Comparison of ENCODE assay signal across 11 mouse cellular contexts in genomic region chr5:35055076-35055475, GRCm38 (mm10). TPM values are rescaled to one million over a fixed set of nuclear protein-coding genes. Genes with fewer than 3 reads are reported as not detected.
DNase-seq lines count a peak whose midpoint lies in the region; ATAC-seq and TF ChIP-seq lines count a peak whose summit lies in the region.
"Had no signal": no experiment of that assay in that cellular context is flagged by ENCODE, and none has a peak within 500 bp of the region (broad histone marks: within the 10 kb centered on the region; RNA-seq: fewer than 3 reads in every experiment).

No protein-coding gene starts in this region.

- WGBS in embryonic facial prominence, embryonic 15.5 days = 63% methylated on average over 12 of the region's 12 CpGs
- 40% methylated on average over 12 of the region's 12 CpGs for WGBS in hindbrain, embryonic 16.5 days

- no peak overlapping the region for H3K9ac ChIP-seq in embryonic facial prominence, embryonic 15.5 days
- no peak overlapping the region for H3K9ac ChIP-seq in hindbrain, embryonic 16.5 days (ENCODE audit: low read depth, low read length)
- H3K9ac ChIP-seq: embryonic facial prominence, embryonic 13.5 days; heart, embryonic 12.5 days had no signal

- peaks cover 18% of the 10 kb centered on the region for H3K27me3 ChIP-seq in embryonic facial prominence, embryonic 15.5 days
- H3K27me3 ChIP-seq in hindbrain, embryonic 16.5 days (replicated peaks; ENCODE audit: control insufficient read depth, insufficient read depth, low read length) = 0 out of 2 replicates have a peak, but pooled peaks cover 3% of the 10 kb centered on the region

- peaks cover 13% of the 10 kb centered on the region for H3K4me1 ChIP-seq in embryonic facial prominence, embryonic 15.5 days
- peaks cover 15% of the 10 kb centered on the region for H3K4me1 ChIP-seq in hindbrain, embryonic 16.5 days (ENCODE audit: control insufficient read depth, insufficient read depth, low read depth, low read length)

- H3K4me3 ChIP-seq in layer of hippocampus, adult 2 months = no peak overlapping the region
- H3K4me3 ChIP-seq in embryonic facial prominence, embryonic 15.5 days (replicated peaks) = no peak overlapping the region
- no peak overlapping the region for H3K4me3 ChIP-seq in hindbrain, embryonic 16.5 days (ENCODE audit: low read length)
- H3K4me3 ChIP-seq: embryonic facial prominence, embryonic 13.5 days; heart, embryonic 12.5 days had no signal

- H3K27ac ChIP-seq in layer of hippocampus, adult 2 months = no peak overlapping the region
- no peak overlapping the region for H3K27ac ChIP-seq in embryonic facial prominence, embryonic 15.5 days (replicated peaks)
- H3K27ac ChIP-seq in hindbrain, embryonic 16.5 days (ENCODE audit: low read depth, low read length) = no peak overlapping the region
- H3K27ac ChIP-seq: embryonic facial prominence, embryonic 13.5 days had no signal

- peak; percentile 80 to 86 for DNase-seq in adrenal gland, adult (ENCODE audit: inconsistent age in 2 of 2, low spot score in 1 of 2)
- DNase-seq in adrenal gland, postnatal 4 days (ENCODE audit: low spot score in 2 of 2) = no peak
- peak; percentile 39 for DNase-seq in layer of hippocampus, adult 9-11 months
- no peak for DNase-seq in layer of hippocampus, adult 2 months (ENCODE audit: low spot score in 2 of 2)
- peak; percentile 58 for DNase-seq in lung, postnatal 14 days
- DNase-seq in layer of hippocampus, postnatal 36 days = no peak

- TF ChIP-seq CTCF in layer of hippocampus, adult 2 months (conservative IDR thresholded peaks at IDR 0.05) = no peak

- no peaks in the 10 kb centered on the region for H3K9me3 ChIP-seq in embryonic facial prominence, embryonic 15.5 days (replicated peaks)
- no peaks in the 10 kb centered on the region for H3K9me3 ChIP-seq in hindbrain, embryonic 16.5 days (ENCODE audit: control insufficient read depth, low read length)
- H3K9me3 ChIP-seq: embryonic facial prominence, embryonic 13.5 days; heart, embryonic 12.5 days had no signal

- H3K4me2 ChIP-seq in embryonic facial prominence, embryonic 15.5 days (replicated peaks) = no peak overlapping the region
- H3K4me2 ChIP-seq in hindbrain, embryonic 16.5 days (ENCODE audit: low read length) = no peak overlapping the region
- H3K4me2 ChIP-seq: embryonic facial prominence, embryonic 13.5 days; heart, embryonic 12.5 days had no signal

- no peaks in the 10 kb centered on the region for H3K36me3 ChIP-seq in embryonic facial prominence, embryonic 15.5 days
- H3K36me3 ChIP-seq in hindbrain, embryonic 16.5 days (ENCODE audit: control insufficient read depth, insufficient read depth, low read length) = no peaks in the 10 kb centered on the region
- H3K36me3 ChIP-seq: embryonic facial prominence, embryonic 13.5 days; heart, embryonic 12.5 days had no signal

- 0 out of 2 replicates have a peak, but pooled peaks have one; percentile 12 for ATAC-seq in embryonic facial prominence, embryonic 15.5 days (ENCODE audit: insufficient number of reproducible peaks, low FRiP score, low TSS enrichment, low read depth)
- ATAC-seq in hindbrain, embryonic 16.5 days = no peak

RNA-seq across cellular contexts. Expression of gene Dok7, which starts 1.5 kb away (rescaled TPM):
- 10 to 100 TPM; 13.0 to 13.1 TPM for total RNA-seq in adrenal gland, postnatal 4 days (2021)
- total RNA-seq in layer of hippocampus, adult 2 months (2021) = 10 to 100 TPM; 19.5 to 20.0 TPM
- polyA plus RNA-seq in embryonic facial prominence, embryonic 15.5 days (2015; fragmentation: Nextera tagmentation; extraction: Ambion mirVana) = 9.6 and 11.1 TPM in 2 replicates
- 10 to 100 TPM; 15.5 to 22.3 TPM for total RNA-seq in layer of hippocampus, postnatal 36 days (2021)
- 12.0 and 12.5 TPM in 2 replicates for polyA plus RNA-seq in hindbrain, embryonic 16.5 days (2015; fragmentation: Nextera tagmentation; extraction: Ambion mirVana)
- total RNA-seq: megakaryocyte, adult 5-6 weeks had no signal

RNA-seq across cellular contexts. Expression of gene Hgfac, which starts 13.8 kb away (rescaled TPM):
- 10 to 100 TPM in 1 of 2 experiments, 1 to 10 TPM in 1; 5.6 to 39.9 TPM for total RNA-seq in adrenal gland, postnatal 4 days (2021)
- total RNA-seq in layer of hippocampus, adult 2 months (2021) = 1 to 10 TPM; 1.5 to 1.8 TPM
- polyA plus RNA-seq in embryonic facial prominence, embryonic 15.5 days (2015; fragmentation: Nextera tagmentation; extraction: Ambion mirVana) = 0.29 and 0.71 TPM in 2 replicates
- 1 to 10 TPM in 1 of 2 experiments, under 1 TPM in 1; 0.65 to 1.5 TPM for total RNA-seq in layer of hippocampus, postnatal 36 days (2021)
- 0.35 and 0.45 TPM in 2 replicates for polyA plus RNA-seq in hindbrain, embryonic 16.5 days (2015; fragmentation: Nextera tagmentation; extraction: Ambion mirVana)

RNA-seq across cellular contexts. Expression of gene Lrpap1, which starts 50.5 kb away (rescaled TPM):
- 100 to 1,000 TPM; 109 to 129 TPM for total RNA-seq in adrenal gland, postnatal 4 days (2021)
- 100 to 1,000 TPM; 150 to 159 TPM for total RNA-seq in layer of hippocampus, adult 2 months (2021)
- 127 and 132 TPM in 2 replicates for polyA plus RNA-seq in embryonic facial prominence, embryonic 15.5 days (2015; fragmentation: Nextera tagmentation; extraction: Ambion mirVana)
- 100 to 1,000 TPM; 150 to 152 TPM for total RNA-seq in layer of hippocampus, postnatal 36 days (2021)
- polyA plus RNA-seq in hindbrain, embryonic 16.5 days (2015; fragmentation: Nextera tagmentation; extraction: Ambion mirVana) = 153 and 186 TPM in 2 replicates

Comparison
In these comparisons a context has a peak if more than half of its experiments do, and no peak if none do; other contexts are left out.
1. DNase-seq: peak in adrenal gland, adult (2 of 2), layer of hippocampus, adult 9-11 months (single experiment) and lung, postnatal 14 days (single experiment); none in adrenal gland, postnatal 4 days (0 of 2), layer of hippocampus, adult 2 months (0 of 2) and layer of hippocampus, postnatal 36 days (0 of 2).